Mouse (Mus musculus): ENCODE results near the gene Avpr1b.

- no peak for TF ChIP-seq POLR2A (IDR thresholded peaks at IDR 0.05; ENCODE audit: control insufficient read depth, low read depth, low read length)
- no peak for TF ChIP-seq CTCF (IDR thresholded peaks at IDR 0.05; ENCODE audit: control insufficient read depth, insufficient read depth, insufficient replicate concordance, low read depth, low read length)
These were observed 19.5 kb downstream of the Avpr1b start for GRCm38 (mm10) chr1:131618576-131618975.

Data from testis, adult 2 months (tissue).